Mouse (Mus musculus): ENCODE measurements around the gene Ttc28.

DNA sequence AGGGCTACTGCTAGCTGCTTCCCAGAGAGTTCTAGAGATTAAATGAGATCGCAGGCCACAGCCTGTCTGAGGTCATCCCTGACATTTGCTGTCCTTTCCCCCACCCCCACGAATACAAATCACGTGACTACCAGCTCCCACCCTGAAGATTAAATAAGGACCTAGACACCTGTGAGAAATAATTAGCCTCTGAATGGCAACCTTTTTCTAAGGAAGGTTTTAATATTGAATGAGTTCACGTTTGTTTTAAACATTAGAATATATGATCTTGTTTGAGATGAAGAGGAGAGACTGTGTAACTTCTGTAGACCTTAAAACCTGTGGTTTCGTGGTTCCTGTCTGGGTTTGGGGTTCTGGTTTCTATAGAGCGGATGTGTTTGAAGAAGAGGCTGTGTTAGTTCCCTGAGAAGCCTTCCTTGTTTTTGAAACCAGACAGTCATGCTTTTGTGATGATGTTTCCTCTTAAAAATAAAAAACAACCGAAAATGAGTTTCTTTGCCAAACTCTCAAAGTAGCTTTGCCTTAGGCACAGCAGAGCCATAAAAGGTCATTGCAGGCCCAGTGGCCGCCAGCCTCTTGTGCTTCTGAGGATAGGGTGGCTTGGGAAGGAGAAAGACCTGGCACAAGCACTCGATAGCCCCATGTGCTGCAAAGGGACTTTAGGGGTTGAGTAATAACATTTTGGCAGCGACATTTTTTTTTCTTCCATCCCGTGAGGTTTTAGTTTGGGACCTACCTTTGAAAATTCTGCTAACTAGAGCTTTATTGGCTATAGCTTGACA, 179.7 kb downstream of the Ttc28 start:
- no peak for TF ChIP-seq POLR2A (IDR thresholded peaks at IDR 0.05; ENCODE audit: borderline replicate concordance, insufficient read depth, low read length)
- no peak for TF ChIP-seq CTCF (IDR thresholded peaks at IDR 0.05; ENCODE audit: borderline replicate concordance, insufficient read depth, low read depth, low read length)
